Mouse (Mus musculus) embryonic stem cell, embryonic (primary cell): ENCODE measurements around the gene Cldn11.
"Not testable (repeated sequence)": the region's sequence is repeated elsewhere in the genome, so short reads cannot be mapped to it uniquely, and the experiment has no call there.

Source experiments
- CTCF ChIA-PET, 4 experiments: fragments of 300-600 bp in 2 of 4; fragments of 350-600 bp in 2 of 4; sonication (Branson Sonifier 250); formaldehyde crosslinking; loops; one replicate each; lab custom pipeline; 2022; ENCODE audit warnings: inconsistent platforms in 2 of 4; lab: Charles Lee
- POLR2A ChIA-PET, 4 experiments: fragments of 300-600 bp in 2 of 4; fragments of 350-600 bp in 2 of 4; sonication (Branson Sonifier 250); formaldehyde crosslinking; loops; one replicate each; lab custom pipeline; 2022; ENCODE audit warnings: antibody characterized with exemption in 4 of 4, inconsistent platforms in 1 of 4; lab: Charles Lee

The Cldn11 gene

GRCm38 (mm10) chr3:31145222-31145621 lies 4.5 kb upstream of the Cldn11 start:
- CTCF ChIA-PET: interaction anchor here in 2 of 4 experiments (0.7 to 1.0 kb wide), 4 partner anchors 9 to 441 kb away, joined by 3 to 7 read pairs (median 4); no protein-coding TSS in a partner anchor

GRCm38 (mm10) chr3:31145641-31146290 lies 4.0 kb upstream of the Cldn11 start:
- ChIA-PET POLR2A (no interaction called here), CTCF (interaction anchor here in 2 of 4 experiments (0.7 to 1.0 kb wide), 4 partner anchors 9 to 440 kb away, joined by 3 to 7 read pairs (median 4); no protein-coding TSS in a partner anchor)

More at GRCm38 (mm10) chr3:31145222-31145621, 4.5 kb upstream of the Cldn11 start:
- POLR2A ChIA-PET: not testable (repeated sequence)

- CTCF ChIA-PET: interaction anchor here (1.0 to 2.9 kb wide), 7 partner anchors 9 to 455 kb away, joined by 3 to 13 read pairs (median 3); no protein-coding TSS in a partner anchor
- POLR2A ChIA-PET: interaction anchor here in 1 of 4 experiments (0.6 kb wide), 1 partner anchor 20 kb away, joined by 3 read pairs; no protein-coding TSS in a partner anchor
Measured at GRCm38 (mm10) chr3:31148595-31148994, 1.1 kb upstream of the Cldn11 start.

- ChIA-PET POLR2A (interaction anchor here in 1 of 4 experiments (0.6 kb wide), 1 partner anchor 63 kb away, joined by 5 read pairs; no protein-coding TSS in a partner anchor), CTCF (interaction anchor here in 1 of 4 experiments (2.0 kb wide), 1 partner anchor 13 kb away, joined by 7 read pairs; no protein-coding TSS in a partner anchor)
Measured at GRCm38 (mm10) chr3:31152108-31152507, 2.4 kb downstream of the Cldn11 start.

- ChIA-PET CTCF (no interaction called here), POLR2A (interaction anchor here in 1 of 4 experiments (0.6 kb wide), 1 partner anchor 454 kb away, joined by 3 read pairs; no protein-coding TSS in a partner anchor)
Measured at GRCm38 (mm10) chr3:31156126-31156525, 6.4 kb downstream of the Cldn11 start.

GRCm38 (mm10) chr3:31157776-31158175 lies 8.1 kb downstream of the Cldn11 start:
- CTCF ChIA-PET: interaction anchor here in 2 of 4 experiments (0.7 kb wide), 2 partner anchors 33 to 110 kb away, joined by 3 to 8 read pairs; no protein-coding TSS in a partner anchor
- POLR2A ChIA-PET: no interaction called here

- ChIA-PET POLR2A (no interaction called here), CTCF (no interaction called here)
Measured at GRCm38 (mm10) chr3:31160046-31160445, 10.3 kb downstream of the Cldn11 start.

- ChIA-PET CTCF (interaction anchor here in 3 of 4 experiments (0.6 to 2.2 kb wide), 3 partner anchors 22 to 142 kb away, joined by 4 to 9 read pairs (median 7); no protein-coding TSS in a partner anchor), POLR2A (no interaction called here)
Measured at GRCm38 (mm10) chr3:31161336-31161735, 11.6 kb downstream of the Cldn11 start.

- ChIA-PET POLR2A (interaction anchor here in 2 of 4 experiments (0.6 to 1.0 kb wide), 2 partner anchors 12 to 1154 kb away, joined by 3 to 5 read pairs; no protein-coding TSS in a partner anchor), CTCF (interaction anchor here in 2 of 4 experiments (1.0 to 2.2 kb wide), 3 partner anchors 24 to 423 kb away, joined by 3 to 9 read pairs (median 3); no protein-coding TSS in a partner anchor)
Measured at GRCm38 (mm10) chr3:31162860-31163259, 13.1 kb downstream of the Cldn11 start.

GRCm38 (mm10) chr3:31165803-31166202 lies 16.1 kb downstream of the Cldn11 start:
- POLR2A ChIA-PET: no interaction called here
- CTCF ChIA-PET: no interaction called here

GRCm38 (mm10) chr3:31166365-31166871 lies 16.7 kb downstream of the Cldn11 start:
- CTCF ChIA-PET: no interaction called here
- POLR2A ChIA-PET: interaction anchor here in 1 of 4 experiments (1.1 kb wide), 1 partner anchor 13 kb away, joined by 4 read pairs; no protein-coding TSS in a partner anchor

GRCm38 (mm10) chr3:31190342-31190741 lies 40.6 kb downstream of the Cldn11 start:
- ChIA-PET CTCF (interaction anchor here in 2 of 4 experiments (0.6 to 0.7 kb wide), 3 partner anchors 32 to 291 kb away, joined by 3 to 5 read pairs (median 3); no protein-coding TSS in a partner anchor), POLR2A (interaction anchor here in 1 of 4 experiments (0.7 kb wide), 1 partner anchor 410 kb away, joined by 3 read pairs; no protein-coding TSS in a partner anchor)

- POLR2A ChIA-PET: no interaction called here
- CTCF ChIA-PET: no interaction called here
Measured at GRCm38 (mm10) chr3:31191402-31191801, 41.7 kb downstream of the Cldn11 start.

- CTCF ChIA-PET: interaction anchor here in 1 of 4 experiments (0.7 kb wide), 1 partner anchor 58 kb away, joined by 5 read pairs; no protein-coding TSS in a partner anchor
- POLR2A ChIA-PET: interaction anchor here in 1 of 4 experiments (0.5 kb wide), 2 partner anchors 13 to 60 kb away, joined by 3 read pairs; no protein-coding TSS in a partner anchor
Measured at GRCm38 (mm10) chr3:31199162-31199877, 49.6 kb downstream of the Cldn11 start.

GRCm38 (mm10) chr3:31203947-31204346 lies 54.2 kb downstream of the Cldn11 start:
- POLR2A ChIA-PET: no interaction called here

GRCm38 (mm10) chr3:31205167-31205566 lies 55.4 kb downstream of the Cldn11 start:
- ChIA-PET POLR2A (no interaction called here), CTCF (no interaction called here)

More at GRCm38 (mm10) chr3:31203947-31204346, 54.2 kb downstream of the Cldn11 start:
- CTCF ChIA-PET: no interaction called here

- ChIA-PET CTCF (interaction anchor here in 1 of 4 experiments (0.7 kb wide), 1 partner anchor 49 kb away, joined by 4 read pairs; no protein-coding TSS in a partner anchor), POLR2A (no interaction called here)
Measured at GRCm38 (mm10) chr3:31208046-31208445, 58.3 kb downstream of the Cldn11 start.

GRCm38 (mm10) chr3:31208458-31208994 lies 58.8 kb downstream of the Cldn11 start:
- ChIA-PET CTCF (interaction anchor here in 1 of 4 experiments (0.6 kb wide), 1 partner anchor 244 kb away, joined by 10 read pairs; no protein-coding TSS in a partner anchor), POLR2A (interaction anchor here in 1 of 4 experiments (0.6 kb wide), 1 partner anchor 17 kb away, joined by 4 read pairs; no protein-coding TSS in a partner anchor)
